Mouse (Mus musculus): ENCODE measurements at regions not wholly inside any gene's neighbourhood (a gene's known extent, or its start where the extent isn't known, plus 50 kb on each side); places are given as distances from the start of the nearest gene placed in this dataset.

DNA sequence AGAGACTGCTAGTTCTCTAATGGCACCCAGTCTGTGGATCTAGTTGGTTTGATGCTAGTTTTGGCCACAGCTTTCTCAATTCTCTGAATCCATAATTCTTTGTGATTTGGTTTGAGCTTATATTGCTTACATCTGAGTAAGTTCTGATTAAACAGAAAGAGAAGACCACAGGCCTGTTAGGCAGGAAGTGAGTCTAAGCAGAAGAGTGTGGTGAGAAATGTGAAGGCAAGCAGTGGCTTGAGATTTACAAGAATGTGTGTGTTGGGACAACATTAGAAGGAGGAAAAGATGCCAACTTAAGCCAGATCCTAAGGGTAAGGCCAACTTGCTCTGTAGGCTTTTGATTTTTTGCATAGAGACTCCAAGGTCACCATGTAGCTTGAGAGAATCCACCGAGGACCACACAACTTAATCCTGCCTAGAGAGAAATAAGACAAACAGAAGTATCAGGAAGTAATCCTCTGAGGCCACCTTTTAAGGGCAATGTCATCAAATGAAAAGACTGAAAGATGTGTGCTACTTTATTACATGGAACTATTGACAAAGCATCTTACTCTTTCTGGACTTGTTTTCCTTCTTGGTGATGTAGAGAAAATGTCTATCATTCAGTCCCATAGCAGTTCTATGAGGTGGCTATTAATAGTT is 220.7 kb downstream of the Gm5426 start:
- Histone ChIP-seq H3K27me3 (no peaks in the 10 kb centered on the region), H3K4me1 (no peaks in the 10 kb centered on the region), H3K4me2 (replicated peaks) (no peak overlapping the region), H3K4me3 (no peak overlapping the region), H3K9me3 (no peaks in the 10 kb centered on the region), H3K9ac (no peak overlapping the region), H3K36me3 (no peaks in the 10 kb centered on the region), H3K27ac (no peak overlapping the region)
- ATAC-seq (ENCODE audit: insufficient number of reproducible peaks, insufficient read depth, low FRiP score, low TSS enrichment): no peak
- 85% methylated on average over 1 of the region's 1 CpGs for WGBS

DNA sequence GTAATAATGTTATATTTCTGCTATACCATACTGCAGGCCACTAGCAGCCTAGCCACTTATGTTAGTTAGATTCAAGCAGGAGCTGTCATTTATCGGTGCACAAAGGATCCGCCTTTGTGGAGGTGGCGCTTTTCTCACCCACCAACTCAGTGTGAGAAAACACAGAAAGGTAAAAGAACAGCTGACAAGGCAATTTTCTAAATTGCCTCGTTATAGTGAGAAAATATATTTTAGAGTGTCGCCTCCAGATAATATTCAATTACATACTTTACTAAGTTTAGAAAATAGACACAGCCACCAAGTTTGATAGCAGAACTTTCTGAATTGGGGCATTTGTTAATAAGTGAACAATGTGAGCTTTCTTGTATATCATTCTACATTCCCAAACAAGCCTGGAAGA is 221.2 kb downstream of the Gm5426 start:
- Histone ChIP-seq H3K27ac (no peak overlapping the region), H3K4me2 (replicated peaks) (no peak overlapping the region), H3K27me3 (no peaks in the 10 kb centered on the region), H3K4me3 (no peak overlapping the region), H3K9ac (no peak overlapping the region), H3K36me3 (no peaks in the 10 kb centered on the region), H3K9me3 (no peaks in the 10 kb centered on the region), H3K4me1 (no peaks in the 10 kb centered on the region)
- 81% methylated on average over 5 of the region's 5 CpGs for WGBS
- ATAC-seq (ENCODE audit: insufficient number of reproducible peaks, insufficient read depth, low FRiP score, low TSS enrichment): no peak

DNA sequence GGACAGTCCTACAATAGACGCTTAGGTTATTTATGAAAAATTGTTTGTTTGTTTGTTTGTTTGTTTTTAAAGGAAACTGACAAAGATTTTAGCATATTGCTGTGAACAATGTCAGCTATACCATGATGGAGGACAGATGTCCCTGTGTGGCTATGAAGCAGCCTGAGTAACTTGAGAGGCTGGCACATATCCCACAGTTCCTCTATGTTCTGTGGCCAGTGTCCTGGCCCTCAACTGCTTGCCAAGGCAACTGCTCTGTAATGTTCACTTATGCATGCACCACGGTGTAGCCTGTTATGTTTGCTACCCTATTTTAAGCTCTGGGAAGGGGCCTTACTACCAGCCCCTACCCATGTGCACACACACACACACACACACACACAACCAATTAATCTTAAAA is 222.6 kb downstream of the Gm5426 start:
- Histone ChIP-seq H3K4me2 (replicated peaks) (no peak overlapping the region), H3K36me3 (no peaks in the 10 kb centered on the region), H3K27me3 (no peaks in the 10 kb centered on the region), H3K9ac (no peak overlapping the region), H3K9me3 (no peaks in the 10 kb centered on the region), H3K27ac (no peak overlapping the region), H3K4me1 (no peaks in the 10 kb centered on the region), H3K4me3 (no peak overlapping the region)
- 82% methylated on average over 2 of the region's 2 CpGs for WGBS
- no peak for ATAC-seq (ENCODE audit: insufficient number of reproducible peaks, insufficient read depth, low FRiP score, low TSS enrichment)

DNA sequence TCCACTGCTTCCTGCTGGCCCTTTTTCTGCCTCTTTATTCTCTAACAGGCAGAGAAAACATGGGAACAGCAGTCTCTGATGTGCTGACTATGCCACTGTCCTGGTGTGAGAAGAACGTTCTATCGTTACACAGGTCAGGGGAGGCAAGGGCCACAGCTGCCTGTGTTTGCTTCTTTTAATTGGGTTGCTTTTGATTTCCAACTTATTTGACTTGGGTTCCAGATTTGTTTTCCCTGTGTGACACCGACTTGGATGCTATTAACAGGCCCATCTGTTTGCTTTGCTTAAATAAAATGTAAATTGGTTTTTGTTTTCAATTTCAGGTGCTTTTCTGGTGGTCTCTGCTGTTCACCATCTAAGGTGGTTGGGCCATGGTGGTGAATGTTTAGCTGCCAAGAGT is 225.8 kb downstream of the Gm5426 start:
- Histone ChIP-seq H3K36me3 (no peaks in the 10 kb centered on the region), H3K4me3 (no peak overlapping the region), H3K27me3 (no peaks in the 10 kb centered on the region), H3K9me3 (no peaks in the 10 kb centered on the region), H3K27ac (no peak overlapping the region), H3K4me2 (replicated peaks) (no peak overlapping the region), H3K9ac (no peak overlapping the region), H3K4me1 (0 out of 2 replicates have a peak, but pooled peaks cover 3% of the 10 kb centered on the region)
- 49% methylated on average over 3 of the region's 3 CpGs for WGBS
- ATAC-seq (ENCODE audit: insufficient number of reproducible peaks, insufficient read depth, low FRiP score, low TSS enrichment): no peak

DNA sequence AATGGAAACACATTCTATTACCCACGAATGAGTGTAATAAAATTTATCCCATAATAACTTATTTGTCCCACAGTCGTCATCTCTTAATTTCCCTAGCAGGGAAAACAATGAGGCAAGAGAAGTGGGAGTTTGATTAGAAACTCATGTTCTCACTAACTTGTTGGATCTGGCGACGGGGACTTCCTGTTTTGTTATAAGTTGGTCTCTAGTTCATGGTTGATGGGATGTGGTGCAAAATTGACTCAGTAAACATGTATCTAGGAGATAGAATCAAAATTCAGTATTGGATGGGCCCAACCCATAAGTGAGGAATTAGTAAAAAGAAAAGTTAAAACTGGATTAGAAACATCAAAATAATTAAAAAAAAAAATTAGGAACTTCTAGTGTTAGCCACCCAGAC is 227.5 kb downstream of the Gm5426 start:
- no peak overlapping the region for H3K4me2 ChIP-seq (replicated peaks)
- 64% methylated on average over 4 of the region's 4 CpGs for WGBS
- H3K4me3 ChIP-seq: no peak overlapping the region
- H3K9ac ChIP-seq: no peak overlapping the region
- H3K36me3 ChIP-seq: no peaks in the 10 kb centered on the region
- 0 out of 2 replicates have a peak, but pooled peaks cover 3% of the 10 kb centered on the region for H3K4me1 ChIP-seq
- no peaks in the 10 kb centered on the region for H3K9me3 ChIP-seq
- H3K27ac ChIP-seq: no peak overlapping the region
- no peaks in the 10 kb centered on the region for H3K27me3 ChIP-seq
- no peak for ATAC-seq (ENCODE audit: insufficient number of reproducible peaks, insufficient read depth, low FRiP score, low TSS enrichment)

DNA sequence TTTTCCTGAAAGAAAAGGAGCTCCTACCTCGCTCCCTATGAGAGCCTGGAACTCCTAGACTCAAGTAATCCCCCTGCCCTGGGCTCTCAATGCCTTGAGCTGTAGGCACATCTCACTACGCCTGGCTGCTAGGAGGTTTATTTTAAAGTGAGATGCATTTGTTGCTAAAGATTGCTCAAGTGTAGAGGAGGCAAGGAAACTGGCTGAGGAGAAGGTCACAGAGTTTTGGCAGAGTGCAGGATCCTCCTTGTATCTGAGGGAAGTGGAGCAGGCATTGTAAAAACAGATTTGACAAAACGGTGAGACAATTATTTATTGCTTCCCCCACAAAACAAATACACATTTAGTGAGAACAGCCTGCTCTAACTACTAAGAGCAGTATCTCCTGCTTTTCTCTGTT is 228.7 kb downstream of the Gm5426 start:
- no peak for ATAC-seq (ENCODE audit: insufficient number of reproducible peaks, insufficient read depth, low FRiP score, low TSS enrichment)

DNA sequence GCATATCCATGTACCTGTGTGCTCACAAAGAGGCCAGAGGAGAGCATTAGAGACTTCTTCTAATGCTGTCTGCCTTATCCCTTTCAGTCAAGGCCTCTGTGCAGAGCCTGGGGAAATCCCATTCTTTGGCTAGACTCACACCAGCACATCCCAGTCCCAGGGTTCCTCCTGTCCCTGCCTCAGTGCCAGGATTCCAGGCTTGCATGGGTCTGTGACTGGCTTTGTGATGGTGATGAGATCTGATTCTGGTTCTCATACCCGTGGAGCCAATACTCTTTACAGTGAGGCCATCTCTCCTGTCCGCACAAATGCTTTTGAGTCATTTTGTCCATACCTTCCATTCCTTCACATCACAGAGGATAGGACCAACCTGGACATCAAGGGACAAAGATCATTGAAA is 230.5 kb downstream of the Gm5426 start:
- H3K4me2 ChIP-seq (replicated peaks): no peak overlapping the region
- no peaks in the 10 kb centered on the region for H3K27me3 ChIP-seq
- no peak overlapping the region for H3K9ac ChIP-seq
- ATAC-seq (ENCODE audit: insufficient number of reproducible peaks, insufficient read depth, low FRiP score, low TSS enrichment): no peak
- H3K27ac ChIP-seq: no peak overlapping the region
- H3K4me1 ChIP-seq: 0 out of 2 replicates have a peak, but pooled peaks cover 9% of the 10 kb centered on the region
- H3K9me3 ChIP-seq: no peaks in the 10 kb centered on the region
- no peaks in the 10 kb centered on the region for H3K36me3 ChIP-seq
- H3K4me3 ChIP-seq: no peak overlapping the region
- 93% methylated on average over 2 of the region's 2 CpGs for WGBS

More for the DNA sequence above, 228.7 kb downstream of the Gm5426 start:
- Histone ChIP-seq H3K9me3 (no peaks in the 10 kb centered on the region), H3K4me2 (replicated peaks) (no peak overlapping the region), H3K4me1 (0 out of 2 replicates have a peak, but pooled peaks cover 3% of the 10 kb centered on the region), H3K27me3 (no peaks in the 10 kb centered on the region), H3K36me3 (no peaks in the 10 kb centered on the region), H3K4me3 (no peak overlapping the region), H3K27ac (no peak overlapping the region), H3K9ac (no peak overlapping the region)
- 78% methylated on average over 3 of the region's 3 CpGs for WGBS

DNA sequence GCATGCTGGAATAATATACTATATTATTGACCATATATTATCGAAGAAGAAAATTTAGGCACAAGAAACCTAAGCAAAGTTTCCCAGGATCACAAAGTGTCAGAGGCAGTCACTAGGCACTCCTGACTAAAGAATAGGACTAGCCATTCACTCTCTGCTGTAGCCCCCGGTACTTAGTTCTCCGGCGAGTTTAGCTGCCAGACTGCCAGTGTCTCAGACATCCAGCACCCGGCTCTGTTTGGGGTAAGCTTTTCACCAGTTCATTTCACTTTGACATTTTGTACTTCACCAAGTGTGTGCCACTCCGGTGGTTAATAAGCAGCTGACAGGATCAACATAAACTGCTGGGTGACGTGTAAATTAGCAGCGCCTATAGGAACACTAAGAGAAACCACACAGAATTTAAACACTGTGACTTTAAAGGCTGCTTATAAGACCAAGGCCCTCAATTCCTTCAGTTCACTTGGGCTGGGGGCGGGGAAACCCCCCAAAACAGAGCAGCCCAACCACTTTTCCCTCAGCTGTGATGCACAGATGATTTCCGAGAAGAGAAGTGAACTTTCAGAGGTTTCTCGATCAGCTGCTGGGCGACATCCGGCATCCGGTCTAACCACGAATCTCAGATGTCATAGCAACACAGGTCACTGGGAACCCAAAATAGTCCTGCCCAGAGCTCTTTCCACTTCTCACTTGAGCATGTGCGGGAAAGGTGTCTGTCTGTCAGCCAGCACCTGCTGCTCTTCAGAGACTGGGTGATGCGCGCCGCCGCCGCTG is 234.3 kb downstream of the Gm5426 start:
- no peaks in the 10 kb centered on the region for H3K9me3 ChIP-seq
- no peak overlapping the region for H3K4me3 ChIP-seq
- no peak overlapping the region for H3K9ac ChIP-seq
- no peak for ATAC-seq (ENCODE audit: insufficient number of reproducible peaks, insufficient read depth, low FRiP score, low TSS enrichment)
- H3K27me3 ChIP-seq: no peaks in the 10 kb centered on the region
- WGBS: 71% methylated on average over 21 of the region's 21 CpGs
- H3K27ac ChIP-seq: no peak overlapping the region
- 0 out of 2 replicates have a peak, but pooled peaks cover 11% of the 10 kb centered on the region for H3K4me1 ChIP-seq
- H3K36me3 ChIP-seq: no peaks in the 10 kb centered on the region
- no peak overlapping the region for H3K4me2 ChIP-seq (replicated peaks)

DNA sequence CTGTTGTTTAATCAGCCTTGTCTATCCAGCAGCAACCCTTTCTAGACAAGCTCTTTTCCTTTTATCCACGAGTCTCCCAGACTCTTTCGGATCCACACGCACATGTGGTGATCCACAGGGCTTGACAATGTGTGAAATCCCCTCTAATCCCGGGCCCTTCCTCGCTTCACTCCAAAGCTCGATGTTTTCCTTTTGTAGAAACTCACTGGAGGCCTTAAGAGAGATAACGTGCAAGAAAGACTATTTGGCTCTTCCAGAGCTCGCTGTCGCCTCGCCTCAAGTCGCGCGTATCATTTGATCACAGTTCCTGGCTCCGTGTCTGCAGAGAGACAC is 234.9 kb downstream of the Gm5426 start:
- no peak overlapping the region for H3K4me2 ChIP-seq (replicated peaks)
- no peak overlapping the region for H3K27ac ChIP-seq
- no peaks in the 10 kb centered on the region for H3K9me3 ChIP-seq
- 0 out of 2 replicates have a peak, but pooled peaks cover 10% of the 10 kb centered on the region for H3K4me1 ChIP-seq
- H3K36me3 ChIP-seq: no peaks in the 10 kb centered on the region
- 88% methylated on average over 14 of the region's 14 CpGs for WGBS
- no peaks in the 10 kb centered on the region for H3K27me3 ChIP-seq
- H3K4me3 ChIP-seq: no peak overlapping the region
- ATAC-seq (ENCODE audit: insufficient number of reproducible peaks, insufficient read depth, low FRiP score, low TSS enrichment): no peak
- H3K9ac ChIP-seq: no peak overlapping the region

DNA sequence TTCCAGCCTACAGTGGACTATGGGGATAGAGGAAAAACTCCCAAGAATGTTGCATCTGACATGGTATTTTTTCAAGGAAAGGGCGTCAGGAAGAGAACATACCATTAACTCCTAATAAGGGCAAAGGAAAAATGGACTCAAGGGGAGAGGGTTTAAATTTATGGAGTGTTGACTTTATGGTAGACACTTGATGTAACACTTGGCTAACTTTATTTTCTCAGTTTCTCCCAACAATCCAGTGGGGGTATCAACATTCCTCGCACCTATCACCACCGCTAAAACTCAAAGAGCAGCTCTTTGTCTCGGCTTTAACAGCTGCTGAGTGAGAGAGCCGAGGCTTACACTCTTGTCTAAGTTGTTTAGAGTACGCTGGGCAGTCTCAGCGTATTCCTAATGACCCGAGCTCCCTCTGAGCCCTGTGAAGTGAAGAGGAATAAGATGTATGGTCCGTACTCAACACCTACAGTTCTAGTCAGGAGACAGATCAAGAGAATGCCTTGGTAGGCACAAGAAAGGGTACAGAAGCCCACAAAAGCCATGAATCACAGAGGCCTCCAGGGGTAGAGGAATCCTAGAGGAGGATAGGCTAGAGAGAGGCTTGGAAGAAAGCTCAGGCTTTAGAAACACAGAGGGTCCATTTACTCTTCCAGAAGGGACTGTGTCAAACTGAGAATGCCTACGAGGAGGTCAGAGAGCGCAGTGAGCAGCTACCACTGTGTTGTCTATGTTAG is 236.4 kb downstream of the Gm5426 start:
- H3K9ac ChIP-seq: no peak overlapping the region
- H3K4me3 ChIP-seq: no peak overlapping the region
- H3K4me1 ChIP-seq: 0 out of 2 replicates have a peak, but pooled peaks cover 10% of the 10 kb centered on the region
- H3K36me3 ChIP-seq: no peaks in the 10 kb centered on the region
- H3K9me3 ChIP-seq: no peaks in the 10 kb centered on the region
- 65% methylated on average over 11 of the region's 11 CpGs for WGBS
- H3K4me2 ChIP-seq (replicated peaks): no peak overlapping the region
- no peak overlapping the region; the same call in 1 of the 2 replicates for H3K27ac ChIP-seq
- no peak for ATAC-seq (ENCODE audit: insufficient number of reproducible peaks, insufficient read depth, low FRiP score, low TSS enrichment)
- no peaks in the 10 kb centered on the region for H3K27me3 ChIP-seq

DNA sequence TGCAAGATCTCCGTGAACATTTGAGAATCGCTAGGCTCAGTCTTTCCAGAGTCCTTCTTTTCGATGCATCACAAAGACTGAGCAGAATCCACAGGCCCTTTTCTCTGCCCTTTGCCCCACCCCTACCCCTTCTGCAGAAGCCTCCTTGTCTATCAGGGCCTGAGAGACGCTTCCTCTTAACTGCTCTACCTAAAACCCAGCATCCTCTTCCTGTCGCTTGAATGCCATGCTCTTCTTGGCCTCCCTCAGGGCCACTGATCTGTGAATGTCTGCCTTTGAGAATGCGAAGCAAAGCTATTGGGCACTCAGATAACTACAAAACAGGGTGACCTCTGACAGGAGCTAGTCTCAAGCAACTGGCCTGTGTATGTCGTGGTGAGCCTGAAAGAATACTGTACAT is 237.1 kb downstream of the Gm5426 start:
- no peak for ATAC-seq (ENCODE audit: insufficient number of reproducible peaks, insufficient read depth, low FRiP score, low TSS enrichment)

More for the DNA sequence above, 237.1 kb downstream of the Gm5426 start:
- WGBS: 48% methylated on average over 7 of the region's 7 CpGs
- Histone ChIP-seq H3K9ac (no peak overlapping the region), H3K4me2 (replicated peaks) (no peak overlapping the region), H3K4me3 (no peak overlapping the region), H3K36me3 (no peaks in the 10 kb centered on the region), H3K4me1 (0 out of 2 replicates have a peak, but pooled peaks cover 10% of the 10 kb centered on the region), H3K27ac (no peak overlapping the region), H3K9me3 (no peaks in the 10 kb centered on the region), H3K27me3 (no peaks in the 10 kb centered on the region)
